Mouse (Mus musculus) erythroblast, embryonic 14.5 days (primary cell): Measurements from ENCODE around the gene Tlcd1. TPM values are rescaled to one million over a fixed set of nuclear protein-coding genes. Genes with fewer than 3 reads are reported as not detected.
"Not testable (repeated sequence)": the region's sequence is repeated elsewhere in the genome, so short reads cannot be mapped to it uniquely, and the experiment has no call there.

Source experiments
- H3K27me3 ChIP-seq: 2 replicates; pipeline ENCODE4 v1.6.1; 2012; ENCODE audit warnings: inconsistent platforms; ENCODE audit not compliant: control insufficient read depth
- H3K36me3 ChIP-seq: 2 replicates; pipeline ENCODE4 v1.6.1; 2012; ENCODE audit warnings: mild to moderate bottlenecking, inconsistent platforms; ENCODE audit not compliant: control insufficient read depth
- H3K4me1 ChIP-seq: 2 replicates; pipeline ENCODE4 v1.6.1; 2012; ENCODE audit warnings: inconsistent platforms; ENCODE audit not compliant: control insufficient read depth
- H3K4me3 ChIP-seq: replicated peaks from 2 replicates; pipeline ENCODE3; 2012; ENCODE audit warnings: moderate library complexity, mild to moderate bottlenecking, inconsistent platforms
- H3K9me3 ChIP-seq: 2 replicates; pipeline ENCODE4 v1.6.1; 2012; ENCODE audit warnings: low read length, inconsistent platforms, mixed read lengths; ENCODE audit not compliant: control insufficient read depth
- GATA1 ChIP-seq: IDR thresholded peaks from 2 replicates; pipeline ENCODE4 v1.6.1; 2012; ENCODE audit warnings: low read length, inconsistent platforms, mixed read lengths
- TAL1 ChIP-seq: IDR thresholded peaks from 3 replicates; pipeline ENCODE4 v1.6.1; 2012; ENCODE audit warnings: low read length, inconsistent platforms, mixed read lengths
- polyA plus RNA-seq: library from polyadenylated mRNA; stranded (reverse); fragments of >175 nt; gene quantifications from 2 replicates; pipeline ENCODE4 v1.2.3, GENCODE M21; 2012

Gene Tlcd1
- 91.9 and 97.7 TPM in 2 replicates for polyA plus RNA-seq

DNA sequence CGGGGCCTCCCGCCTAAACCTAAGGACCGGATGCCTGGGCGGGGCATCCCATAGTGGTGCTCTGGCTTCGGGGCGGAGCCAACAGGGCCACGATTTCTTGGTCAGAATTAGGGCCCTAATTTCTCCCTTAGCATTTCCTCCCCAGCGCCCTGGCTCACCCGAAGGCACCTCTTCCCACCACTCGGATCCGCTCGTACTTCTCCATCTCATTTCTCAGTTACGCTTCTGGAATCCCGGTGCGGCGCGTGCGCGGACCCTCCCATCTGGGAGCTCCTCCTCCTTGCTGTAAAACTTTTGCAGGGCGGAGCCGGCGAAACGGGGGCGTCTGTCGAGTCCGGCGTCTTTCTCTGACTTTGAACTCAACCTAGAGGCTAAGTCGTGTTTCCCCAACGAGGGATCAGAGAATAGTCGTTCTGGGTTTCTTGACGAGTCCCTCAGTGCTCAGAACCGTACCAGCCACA, at the start of gene Tlcd1, which contains the start of gene Nek8:
TSS of gene Tlcd1 (plus strand) at position 310 of the 461 bp plus-strand sequence.
TSS of gene Nek8 (minus strand) at position 274 of the 461 bp plus-strand sequence.
- peaks cover 44% of the 10 kb centered on the region for H3K36me3 ChIP-seq
- TF ChIP-seq GATA1 = no peak
- TF ChIP-seq TAL1 = no peak
- peaks cover 75% of the 10 kb centered on the region for H3K4me1 ChIP-seq
- no peaks in the 10 kb centered on the region for H3K9me3 ChIP-seq
- peak within 1 kb of the TSS; percentile 88 for H3K4me3 ChIP-seq
- no peaks in the 10 kb centered on the region for H3K27me3 ChIP-seq

DNA sequence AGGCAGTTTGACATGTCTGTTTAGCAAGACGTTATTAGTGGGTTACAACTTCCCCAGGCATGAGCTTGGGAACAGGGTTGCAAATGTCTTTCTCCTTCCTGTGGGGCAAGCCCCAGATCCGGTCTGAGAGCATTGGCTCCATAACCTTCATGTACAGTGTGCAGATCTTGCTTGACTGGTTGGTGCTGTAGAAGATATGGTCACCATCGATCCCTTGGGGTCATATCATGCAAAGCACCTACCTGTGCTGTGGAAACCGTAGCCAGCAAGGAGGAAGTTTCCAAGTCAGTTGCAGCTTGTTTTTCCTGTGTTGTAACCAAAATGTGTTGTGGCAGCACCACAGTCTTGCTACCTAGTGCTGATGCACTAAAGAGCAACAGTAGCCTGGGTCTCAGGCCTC, 49.8 kb upstream of the Tlcd1 start:
- Histone ChIP-seq H3K36me3 (0 out of 2 replicates have a peak, but pooled peaks cover 2% of the 10 kb centered on the region), H3K4me1 (peaks cover 54% of the 10 kb centered on the region)
- TF ChIP-seq TAL1 (no peak), GATA1 (no peak)

DNA sequence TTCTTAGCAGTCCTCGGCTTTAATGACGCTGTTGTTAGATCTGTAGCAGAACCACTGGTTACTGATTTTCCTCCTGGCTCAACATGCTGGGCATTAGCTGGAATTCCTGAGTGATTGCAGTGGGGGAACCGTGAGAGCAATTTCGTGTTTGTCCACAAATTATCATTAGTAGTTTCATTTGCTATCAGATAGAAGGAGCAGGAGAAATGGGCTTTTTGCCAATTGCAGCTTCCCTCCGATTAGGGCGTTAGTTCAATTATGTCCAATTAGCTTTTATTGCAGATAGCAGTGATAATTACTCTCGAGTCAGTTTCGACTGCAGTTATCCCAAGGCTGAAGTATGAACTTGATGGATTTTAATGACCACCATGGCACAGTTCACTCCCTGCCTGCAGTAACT, 47.1 kb upstream of the Tlcd1 start:
- TF ChIP-seq GATA1 (no peak), TAL1 (no peak)
- Histone ChIP-seq H3K36me3 (0 out of 2 replicates have a peak, but pooled peaks cover 2% of the 10 kb centered on the region), H3K27me3 (no peaks in the 10 kb centered on the region), H3K4me1 (peaks cover 62% of the 10 kb centered on the region), H3K4me3 (no peak overlapping the region), H3K9me3 (no peaks in the 10 kb centered on the region)

More for the DNA sequence above, 49.8 kb upstream of the Tlcd1 start:
- Histone ChIP-seq H3K27me3 (no peaks in the 10 kb centered on the region), H3K4me3 (no peak overlapping the region), H3K9me3 (no peaks in the 10 kb centered on the region)

DNA sequence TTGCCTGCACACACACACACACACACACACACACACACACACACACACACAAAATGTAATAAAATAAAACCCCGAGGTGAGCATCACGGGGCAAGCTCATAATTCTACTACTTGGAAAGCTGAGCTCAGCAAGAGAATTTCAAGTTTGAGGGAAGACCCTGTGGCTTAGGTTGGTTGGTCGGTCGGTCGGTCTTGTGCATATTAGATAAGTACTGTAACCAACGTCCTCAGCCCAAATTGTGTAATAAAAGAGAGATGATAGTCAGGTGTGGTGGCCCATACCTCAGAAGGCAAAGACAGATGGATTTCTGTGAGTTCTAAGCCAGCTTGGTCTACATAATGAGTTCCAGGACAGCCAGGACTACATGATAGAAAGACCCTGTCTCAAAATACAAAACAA, 42.6 kb upstream of the Tlcd1 start:
- Histone ChIP-seq H3K4me3 (no peak overlapping the region), H3K4me1 (peaks cover 46% of the 10 kb centered on the region), H3K27me3 (no peaks in the 10 kb centered on the region), H3K36me3 (no peaks in the 10 kb centered on the region), H3K9me3 (no peaks in the 10 kb centered on the region)
- TF ChIP-seq TAL1 = no peak
- no peak for TF ChIP-seq GATA1

DNA sequence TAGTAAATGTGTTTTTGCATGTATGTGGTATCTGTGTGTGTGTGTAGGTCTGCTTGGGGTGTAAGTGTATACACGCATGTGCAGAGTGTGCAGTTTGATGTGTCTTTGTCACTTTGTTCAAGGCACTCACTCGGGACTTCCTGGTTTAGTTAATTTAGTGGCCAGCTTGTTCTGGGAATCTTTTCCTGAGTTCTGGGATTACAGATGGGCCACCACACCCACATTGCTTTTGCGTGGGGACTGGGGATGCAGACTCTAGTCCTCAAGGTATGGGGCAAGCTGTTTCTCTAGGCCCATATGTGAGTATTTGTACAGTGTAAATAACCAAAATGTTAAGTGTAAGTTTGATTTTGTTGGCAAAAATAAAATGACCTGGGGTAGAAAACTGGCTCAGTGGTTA, 42.2 kb upstream of the Tlcd1 start:
- TF ChIP-seq TAL1 = no peak
- TF ChIP-seq GATA1 = no peak
- H3K27me3 ChIP-seq = no peaks in the 10 kb centered on the region
- H3K9me3 ChIP-seq = no peaks in the 10 kb centered on the region
- H3K36me3 ChIP-seq = no peaks in the 10 kb centered on the region
- H3K4me1 ChIP-seq = peaks cover 45% of the 10 kb centered on the region
- no peak overlapping the region for H3K4me3 ChIP-seq

DNA sequence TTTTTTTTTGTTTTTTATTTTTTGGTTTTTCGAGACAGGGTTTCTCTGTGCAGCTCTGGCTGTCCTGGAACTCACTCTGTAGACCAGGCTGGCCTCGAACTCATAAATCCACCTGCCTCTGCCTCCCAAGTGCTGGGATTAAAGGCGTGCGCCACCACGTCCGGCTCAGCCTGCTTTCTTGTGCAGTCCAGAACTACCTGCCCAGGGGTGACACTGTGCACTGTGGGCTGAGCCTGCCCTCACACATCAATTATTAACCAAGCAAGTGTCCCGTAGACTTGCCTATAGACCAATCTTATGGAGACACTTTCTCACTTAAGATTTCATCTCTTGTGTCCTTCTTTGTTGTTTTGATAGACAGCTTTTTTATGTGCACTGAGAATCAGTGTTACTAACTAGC, 41.2 kb upstream of the Tlcd1 start:
- H3K4me1 ChIP-seq = peaks cover 45% of the 10 kb centered on the region
- H3K36me3 ChIP-seq, H3K4me3 ChIP-seq, H3K9me3 ChIP-seq, H3K27me3 ChIP-seq: not testable (repeated sequence)

DNA sequence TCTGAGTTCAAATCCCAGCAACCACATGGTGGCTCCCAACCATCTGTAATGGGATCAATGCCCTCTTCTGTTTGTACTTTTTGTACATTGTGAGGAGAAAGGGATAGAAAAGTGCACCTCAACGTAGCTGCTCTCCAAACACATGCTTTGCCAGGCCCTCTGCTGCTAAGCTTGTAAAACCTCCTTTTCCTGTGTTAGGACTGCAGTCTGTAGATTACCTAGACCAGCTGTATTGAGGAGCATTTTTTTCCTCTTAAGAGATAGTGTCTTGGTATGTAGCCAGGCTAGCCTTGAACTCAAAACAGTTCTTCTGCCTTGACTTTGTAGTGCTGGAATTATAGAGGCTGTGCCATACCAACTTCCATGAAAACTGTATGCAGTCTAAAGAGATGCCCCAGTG, 40.4 kb upstream of the Tlcd1 start:
- Histone ChIP-seq H3K9me3 (no peaks in the 10 kb centered on the region), H3K36me3 (no peaks in the 10 kb centered on the region), H3K4me1 (peaks cover 53% of the 10 kb centered on the region), H3K4me3 (no peak overlapping the region), H3K27me3 (no peaks in the 10 kb centered on the region)
- TF ChIP-seq GATA1 = no peak
- TF ChIP-seq TAL1 = no peak

DNA sequence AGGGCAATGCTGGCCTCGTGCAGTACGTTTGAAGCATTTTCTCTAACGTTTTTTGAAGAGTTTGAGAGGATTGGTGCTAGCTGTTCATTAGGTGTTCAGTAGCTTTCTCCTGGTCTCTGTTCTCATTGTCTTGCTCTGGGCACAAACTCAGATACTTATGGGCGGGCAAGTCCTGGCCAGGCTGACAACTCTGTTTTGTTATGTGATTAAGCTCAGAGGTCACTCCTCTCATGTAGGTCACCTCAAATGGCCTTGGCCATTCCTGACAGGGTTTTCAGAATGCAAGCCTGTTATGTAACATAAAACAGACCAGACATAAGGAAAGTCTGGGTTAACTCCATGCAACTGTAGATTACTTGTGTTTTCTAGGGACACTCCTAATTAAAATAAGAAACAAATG, 38.9 kb upstream of the Tlcd1 start:
- Histone ChIP-seq H3K27me3 (no peaks in the 10 kb centered on the region), H3K9me3 (no peaks in the 10 kb centered on the region), H3K4me1 (peaks cover 56% of the 10 kb centered on the region), H3K4me3 (no peak overlapping the region), H3K36me3 (no peaks in the 10 kb centered on the region; the same call in 1 of the 2 replicates)
- no peak for TF ChIP-seq GATA1
- TF ChIP-seq TAL1 = no peak

DNA sequence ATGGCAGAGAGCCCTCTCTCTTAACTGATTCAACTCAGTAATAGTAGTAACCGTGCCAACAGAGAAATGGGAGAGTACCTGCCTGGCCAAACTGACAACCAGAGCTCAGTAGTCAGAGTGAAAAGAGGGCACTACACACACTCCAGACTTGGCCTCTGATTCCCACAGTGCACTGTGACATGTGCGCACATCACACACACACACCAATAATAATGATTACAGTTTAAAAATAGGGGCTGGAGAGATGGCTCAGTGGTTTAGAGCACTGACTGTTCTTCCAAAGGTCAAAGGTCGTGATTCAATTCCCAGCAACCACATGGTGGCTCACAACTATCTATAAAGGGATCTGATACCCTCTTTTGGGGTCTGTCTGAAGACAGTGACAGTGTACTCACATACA, 38.5 kb upstream of the Tlcd1 start:
- H3K36me3 ChIP-seq = peaks cover 2% of the 10 kb centered on the region
- peaks cover 52% of the 10 kb centered on the region for H3K4me1 ChIP-seq
- TF ChIP-seq GATA1 (no peak), TAL1 (no peak)
- no peaks in the 10 kb centered on the region for H3K9me3 ChIP-seq
- H3K4me3 ChIP-seq = no peak overlapping the region
- no peaks in the 10 kb centered on the region for H3K27me3 ChIP-seq

DNA sequence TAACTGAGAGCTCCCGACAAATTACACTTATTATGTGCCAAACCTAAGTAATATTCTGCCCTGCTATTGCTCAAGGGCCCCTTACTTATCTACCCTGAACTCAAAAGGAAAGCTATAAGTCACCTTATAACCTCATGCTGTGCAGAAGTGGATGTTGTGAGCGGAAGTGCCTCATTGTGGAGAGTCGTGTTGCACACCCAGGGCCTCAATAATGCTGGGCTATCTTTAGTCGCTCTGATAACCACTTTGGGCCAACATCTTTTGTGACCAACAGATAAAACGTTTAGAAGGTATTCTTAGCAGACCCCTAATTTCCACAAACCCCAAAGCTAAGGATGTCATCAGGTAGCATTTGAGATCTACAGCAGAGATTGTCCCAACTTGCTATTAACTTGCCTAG, 35.8 kb upstream of the Tlcd1 start:
- Histone ChIP-seq H3K4me3 (no peak overlapping the region), H3K27me3 (no peaks in the 10 kb centered on the region), H3K9me3 (no peaks in the 10 kb centered on the region), H3K36me3 (peaks cover 23% of the 10 kb centered on the region), H3K4me1 (peaks cover 34% of the 10 kb centered on the region)
- TF ChIP-seq TAL1 = no peak
- TF ChIP-seq GATA1 = peak; percentile 52; the same call in 1 of the 2 replicates
